Mouse (Mus musculus) C2C12 (cell line): ENCODE measurements around the gene Scyl1. TPM values are rescaled to one million over a fixed set of nuclear protein-coding genes. Genes with fewer than 3 reads are reported as not detected.

Experiments
- H3K27me3 ChIP-seq: one replicate; pipeline ENCODE4 v1.6.1; 2011; ENCODE audit not compliant: control insufficient read depth, insufficient read depth, insufficient read length
- H3K36me3 ChIP-seq: one replicate; pipeline ENCODE4 v1.6.1; 2011; ENCODE audit not compliant: control insufficient read depth, insufficient read depth
- H3K4me3 ChIP-seq: one replicate; pipeline ENCODE4 v1.5.1; 2011; ENCODE audit warnings: mild to moderate bottlenecking, control low read depth; ENCODE audit not compliant: poor library complexity, insufficient read depth, severe bottlenecking
- H3K79me2 ChIP-seq: one replicate; pipeline ENCODE4 v1.6.1; 2011; ENCODE audit not compliant: control insufficient read depth, insufficient read depth
- H3K79me3 ChIP-seq: one replicate; pipeline ENCODE4 v1.6.1; 2011; ENCODE audit warnings: low read depth, control low read depth
- H3ac ChIP-seq: one replicate; pipeline ENCODE3; 2011; ENCODE audit warnings: low read depth; ENCODE audit not compliant: control insufficient read depth, insufficient read length
- CEBPB ChIP-seq: IDR thresholded peaks from one replicate; pipeline ENCODE4 v1.6.1; 2011; ENCODE audit warnings: low read depth, mild to moderate bottlenecking, control low read depth, moderate library complexity
- CTCF ChIP-seq: IDR thresholded peaks from one replicate; pipeline ENCODE4 v1.5.1; 2011; ENCODE audit not compliant: control insufficient read depth, insufficient read depth, insufficient read length
- FOSL1 ChIP-seq: IDR thresholded peaks from one replicate; pipeline ENCODE4 v1.8.0; 2011; ENCODE audit warnings: mild to moderate bottlenecking, low read length; ENCODE audit not compliant: poor library complexity, insufficient read depth, severe bottlenecking
- MAX ChIP-seq: IDR thresholded peaks from one replicate; pipeline ENCODE4 v1.6.1; 2011; ENCODE audit warnings: mild to moderate bottlenecking, control low read depth
- MYOD1 ChIP-seq: IDR thresholded peaks from one replicate; pipeline ENCODE4 v1.6.1; 2011; ENCODE audit warnings: low read depth; ENCODE audit not compliant: control insufficient read depth, insufficient read length
- MYOG ChIP-seq: IDR thresholded peaks from one replicate; pipeline ENCODE4 v1.6.1; 2011; ENCODE audit not compliant: control insufficient read depth, insufficient read length; ENCODE audit errors: extremely low read depth
- USF1 ChIP-seq: IDR thresholded peaks from one replicate; pipeline ENCODE4 v1.6.1; 2011; ENCODE audit warnings: low read depth, mild to moderate bottlenecking, control low read depth, moderate library complexity
- polyA plus RNA-seq: library from polyadenylated mRNA; unstranded; fragments of >200 nt; fragmentation: generic; extraction: Trizol; gene quantifications from one replicate; pipeline ENCODE4 v1.2.1, GENCODE M21; 2012; ENCODE audit warnings: missing spikeins

Scyl1 gene
- polyA plus RNA-seq, 1 experiment: 69.6 TPM

- Histone ChIP-seq H3K79me2 (peaks cover 50% of the 10 kb centered on the region), H3K4me3 (no peak overlapping the region), H3K36me3 (peaks cover 75% of the 10 kb centered on the region), H3K27me3 (no peaks in the 10 kb centered on the region), H3K79me3 (peaks cover 18% of the 10 kb centered on the region), H3ac (no peak overlapping the region)
- TF ChIP-seq MYOD1 (no peak), MYOG (no peak), CTCF (no peak), CEBPB (no peak), USF1 (no peak), FOSL1 (no peak), MAX (no peak)
Measured at GRCm38 (mm10) chr19:5713730-5714129, 57.5 kb downstream of the Scyl1 start.

- H3K79me3 ChIP-seq: peaks cover 18% of the 10 kb centered on the region
- H3K4me3 ChIP-seq: no peak overlapping the region
- peaks cover 50% of the 10 kb centered on the region for H3K79me2 ChIP-seq
- TF ChIP-seq MYOD1 (no peak), FOSL1 (no peak), MYOG (no peak), CTCF (no peak), USF1 (no peak), MAX (no peak), CEBPB (no peak)
- H3K27me3 ChIP-seq: no peaks in the 10 kb centered on the region
- peaks cover 78% of the 10 kb centered on the region for H3K36me3 ChIP-seq
- peak overlapping the region; percentile 5 for H3ac ChIP-seq
Measured at GRCm38 (mm10) chr19:5713255-5713654, 58.0 kb downstream of the Scyl1 start.

- Histone ChIP-seq H3K36me3 (peaks cover 83% of the 10 kb centered on the region), H3K79me2 (peaks cover 43% of the 10 kb centered on the region), H3K79me3 (peaks cover 18% of the 10 kb centered on the region), H3ac (no peak overlapping the region), H3K4me3 (no peak overlapping the region), H3K27me3 (no peaks in the 10 kb centered on the region)
- TF ChIP-seq FOSL1 (no peak), MYOG (no peak), CTCF (no peak), USF1 (no peak), MAX (no peak), MYOD1 (no peak)
Measured at GRCm38 (mm10) chr19:5711907-5712460, 59.2 kb downstream of the Scyl1 start.

- no peaks in the 10 kb centered on the region for H3K27me3 ChIP-seq
- H3K79me2 ChIP-seq: peaks cover 40% of the 10 kb centered on the region
- H3ac ChIP-seq: no peak overlapping the region
- H3K79me3 ChIP-seq: peaks cover 18% of the 10 kb centered on the region
- H3K4me3 ChIP-seq: no peak overlapping the region
- TF ChIP-seq USF1 (no peak), MAX (no peak), CTCF (no peak), CEBPB (no peak), MYOG (no peak), MYOD1 (no peak), FOSL1 (no peak)
- H3K36me3 ChIP-seq: peaks cover 82% of the 10 kb centered on the region
Measured at GRCm38 (mm10) chr19:5711218-5711617, 60.0 kb downstream of the Scyl1 start.

- Histone ChIP-seq H3K79me2 (peaks cover 40% of the 10 kb centered on the region), H3K27me3 (no peaks in the 10 kb centered on the region), H3K4me3 (no peak overlapping the region), H3K36me3 (peaks cover 76% of the 10 kb centered on the region), H3K79me3 (peaks cover 18% of the 10 kb centered on the region), H3ac (no peak overlapping the region)
- TF ChIP-seq MYOG (no peak), MYOD1 (no peak), CEBPB (no peak), MAX (no peak), USF1 (no peak)
Measured at GRCm38 (mm10) chr19:5710581-5710980, 60.6 kb downstream of the Scyl1 start.

GRCm38 (mm10) chr19:5710068-5710467 is 61.2 kb downstream of the Scyl1 start:
- Histone ChIP-seq H3K36me3 (peaks cover 71% of the 10 kb centered on the region), H3K4me3 (no peak overlapping the region), H3K79me3 (peaks cover 18% of the 10 kb centered on the region), H3K79me2 (peaks cover 37% of the 10 kb centered on the region), H3ac (no peak overlapping the region), H3K27me3 (no peaks in the 10 kb centered on the region)
- no peak for TF ChIP-seq USF1
- TF ChIP-seq MYOD1: peak; percentile 61
- TF ChIP-seq MYOG: no peak
- no peak for TF ChIP-seq FOSL1

Other genes with a start within 250 kb of the Scyl1 start
- not detected for gene Ovol1, start 210.8 kb downstream of the Scyl1 start, polyA plus RNA-seq
- 3.9 TPM for gene Ap5b1, start 203.4 kb downstream of the Scyl1 start, polyA plus RNA-seq
- 77.8 TPM for gene Rnaseh2c, start 169.5 kb downstream of the Scyl1 start, polyA plus RNA-seq
- 48.4 TPM for gene Kat5, start 161.2 kb downstream of the Scyl1 start, polyA plus RNA-seq
- gene Rela, start 133.9 kb downstream of the Scyl1 start, polyA plus RNA-seq: 56.5 TPM
- 22.9 TPM for gene Sipa1, start 107.7 kb downstream of the Scyl1 start, polyA plus RNA-seq
- gene Map3k11, start 82.7 kb downstream of the Scyl1 start, polyA plus RNA-seq: 24.2 TPM
- gene Pcnx3, start 82.5 kb downstream of the Scyl1 start, polyA plus RNA-seq: 28.0 TPM
- 0.19 TPM for gene Kcnk7, start 67.1 kb downstream of the Scyl1 start, polyA plus RNA-seq
- gene Ehbp1l1, start 45.1 kb downstream of the Scyl1 start, polyA plus RNA-seq: 62.1 TPM
- gene Fam89b, start 41.8 kb downstream of the Scyl1 start, polyA plus RNA-seq: 129 TPM
- 128 TPM for gene Ltbp3, start 30.5 kb downstream of the Scyl1 start, polyA plus RNA-seq
- gene Frmd8, start 103.9 kb upstream of the Scyl1 start, polyA plus RNA-seq: 44.1 TPM
- 5.5 TPM for gene Slc25a45, start 106.4 kb upstream of the Scyl1 start, polyA plus RNA-seq
- 1.0 TPM for gene Tigd3, start 122.7 kb upstream of the Scyl1 start, polyA plus RNA-seq
- gene Dpf2, start 141.6 kb upstream of the Scyl1 start, polyA plus RNA-seq: 69.3 TPM
- 3.6 TPM for gene Cdc42ep2, start 153.4 kb upstream of the Scyl1 start, polyA plus RNA-seq
- 45.1 TPM for gene Pola2, start 192.8 kb upstream of the Scyl1 start, polyA plus RNA-seq
- gene Slc22a20, start 214.7 kb upstream of the Scyl1 start, polyA plus RNA-seq: not detected
- gene Capn1, start 244.5 kb upstream of the Scyl1 start, polyA plus RNA-seq: 36.9 TPM